In the genomic region with DNA sequence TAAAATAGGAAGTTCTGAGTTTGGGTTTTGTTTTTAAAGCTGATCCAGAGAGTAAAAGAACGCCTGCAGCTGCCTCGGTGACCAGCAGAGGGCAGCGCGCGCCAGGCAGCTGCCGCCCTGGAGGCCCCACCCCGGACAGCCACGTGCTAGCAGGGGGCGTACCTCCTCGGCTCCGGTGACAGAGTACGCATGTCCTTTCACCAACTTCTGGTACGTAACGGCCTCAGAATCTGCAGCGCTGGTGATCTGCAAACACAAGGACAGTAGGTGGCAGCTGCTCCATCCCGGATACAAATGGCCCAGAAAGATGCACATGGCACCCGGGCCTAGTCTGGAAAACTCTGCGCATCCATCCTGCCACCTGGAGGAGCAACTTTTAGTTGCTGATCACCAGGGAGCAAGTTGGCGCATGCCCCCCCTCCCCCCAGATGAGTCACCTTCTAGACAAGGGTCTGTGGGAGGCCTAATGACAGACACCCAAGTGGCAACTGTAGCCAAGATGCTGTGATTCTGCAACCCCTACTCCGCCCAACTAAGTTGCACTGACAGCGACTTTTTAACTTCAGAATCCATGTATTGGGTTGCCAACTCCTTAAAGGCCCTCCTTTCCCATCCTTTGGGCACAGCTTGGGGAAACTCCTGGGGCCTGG, we compare ENCODE assay signal across 8 mouse cellular contexts. TPM values are rescaled to one million over a fixed set of nuclear protein-coding genes. Genes with fewer than 3 reads are reported as not detected.
DNase-seq lines count a peak whose midpoint lies in the region; ATAC-seq and TF ChIP-seq lines count a peak whose summit lies in the region.

No protein-coding gene starts in this region.

- peaks cover 17% of the 10 kb centered on the region for H3K4me1 ChIP-seq in bone marrow macrophage, adult 2 months (ENCODE audit: control insufficient read depth, insufficient read depth, low read length)
- peaks cover 16% of the 10 kb centered on the region for H3K4me1 ChIP-seq in embryonic facial prominence, embryonic 15.5 days
- peaks cover 14% of the 10 kb centered on the region for H3K4me1 ChIP-seq in limb, embryonic 13.5 days
- H3K4me1 ChIP-seq in midbrain, embryonic 16.5 days (ENCODE audit: control insufficient read depth, insufficient read depth, low read length) = peaks cover 5% of the 10 kb centered on the region; the same call in 1 of the 2 replicates
- no peaks in the 10 kb centered on the region; the same call in 1 of the 2 replicates for H3K4me1 ChIP-seq in spleen, adult 2 months (ENCODE audit: control insufficient read depth, insufficient read depth, insufficient read length)

- 8% methylated on average over 21 of the region's 21 CpGs for WGBS in embryonic facial prominence, embryonic 15.5 days
- 11% methylated on average over 21 of the region's 21 CpGs for WGBS in limb, embryonic 13.5 days
- WGBS in midbrain, embryonic 16.5 days = 10% methylated on average over 21 of the region's 21 CpGs
- 14% methylated on average over 21 of the region's 21 CpGs for WGBS in spleen, adult 2 months

- no peaks in the 10 kb centered on the region for H3K9me3 ChIP-seq in embryonic facial prominence, embryonic 15.5 days (replicated peaks)
- H3K9me3 ChIP-seq in limb, embryonic 13.5 days = no peaks in the 10 kb centered on the region
- no peaks in the 10 kb centered on the region for H3K9me3 ChIP-seq in midbrain, embryonic 16.5 days (replicated peaks; ENCODE audit: control insufficient read depth, low read length, poor library complexity, severe bottlenecking)

- no peak for TF ChIP-seq POLR2A in bone marrow macrophage, adult 2 months (IDR thresholded peaks at IDR 0.05; ENCODE audit: borderline replicate concordance, low read depth, low read length)
- TF ChIP-seq POLR2A in spleen, adult 2 months (IDR thresholded peaks at IDR 0.05; ENCODE audit: low read depth, low read length) = no peak

- no peak overlapping the region for H3K4me3 ChIP-seq in bone marrow macrophage, adult 2 months (ENCODE audit: insufficient read depth, low read length)
- peak overlapping the region; percentile 21 for H3K4me3 ChIP-seq in embryonic facial prominence, embryonic 15.5 days (replicated peaks)
- peak overlapping the region; percentile 29 for H3K4me3 ChIP-seq in limb, embryonic 13.5 days
- peak overlapping the region; percentile 20; the same call in 1 of the 2 replicates for H3K4me3 ChIP-seq in midbrain, embryonic 16.5 days (ENCODE audit: low read depth, low read length)
- peak overlapping the region; percentile 25; the same call in 1 of the 2 replicates for H3K4me3 ChIP-seq in spleen, adult 2 months (ENCODE audit: extremely low read depth, insufficient read depth, insufficient read length)

- TF ChIP-seq CTCF in bone marrow macrophage, adult 2 months (IDR thresholded peaks at IDR 0.05; ENCODE audit: low read depth, low read length) = peak; percentile 34
- TF ChIP-seq CTCF in spleen, adult 2 months (IDR thresholded peaks at IDR 0.05; ENCODE audit: extremely low read depth, insufficient read depth, insufficient read length, insufficient replicate concordance) = peak; percentile 94

- peak; percentile 94 for ATAC-seq in embryonic facial prominence, embryonic 15.5 days (ENCODE audit: insufficient number of reproducible peaks, low FRiP score, low TSS enrichment, low read depth)
- peak; percentile 92 for ATAC-seq in limb, embryonic 13.5 days (ENCODE audit: low FRiP score, low read depth)
- ATAC-seq in midbrain, embryonic 16.5 days = peak; percentile 95

- peak overlapping the region; percentile 43 for H3K4me2 ChIP-seq in embryonic facial prominence, embryonic 15.5 days (replicated peaks)
- H3K4me2 ChIP-seq in limb, embryonic 13.5 days (replicated peaks) = peak overlapping the region; percentile 59
- H3K4me2 ChIP-seq in midbrain, embryonic 16.5 days (ENCODE audit: low read length) = peak overlapping the region; percentile 54

- H3K27ac ChIP-seq in bone marrow macrophage, adult 2 months (ENCODE audit: insufficient read depth, low read depth, low read length) = peak overlapping the region; percentile 2; the same call in 1 of the 2 replicates
- peak overlapping the region; percentile 70 for H3K27ac ChIP-seq in embryonic facial prominence, embryonic 15.5 days (replicated peaks)
- H3K27ac ChIP-seq in limb, embryonic 13.5 days = peak overlapping the region; percentile 48; the same call in 1 of the 2 replicates
- peak overlapping the region; percentile 60 for H3K27ac ChIP-seq in midbrain, embryonic 16.5 days (ENCODE audit: low read length)
- peak overlapping the region; percentile 22; the same call in 1 of the 2 replicates for H3K27ac ChIP-seq in spleen, adult 2 months (ENCODE audit: insufficient read depth, low read length)

- peak; percentile 97 to 98 for DNase-seq in B cell, adult 2 months
- DNase-seq in heart, adult 8-10 months (ENCODE audit: low spot score) = peak; percentile 95
- peak; percentile 94 to 95 for DNase-seq in kidney, adult 8-10 months
- DNase-seq in spleen, adult 2 months (ENCODE audit: low read depth in 1 of 2, low spot score in 2 of 2) = peak; percentile 87 to 93

- peaks cover 69% of the 10 kb centered on the region for H3K36me3 ChIP-seq in embryonic facial prominence, embryonic 15.5 days
- H3K36me3 ChIP-seq in limb, embryonic 13.5 days = peaks cover 72% of the 10 kb centered on the region
- peaks cover 22% of the 10 kb centered on the region for H3K36me3 ChIP-seq in midbrain, embryonic 16.5 days (ENCODE audit: control insufficient read depth, insufficient read depth, low read length)
- H3K36me3 ChIP-seq in spleen, adult 2 months (ENCODE audit: control insufficient read depth, insufficient read depth, low read length) = peaks cover 7% of the 10 kb centered on the region

- no peaks in the 10 kb centered on the region for H3K27me3 ChIP-seq in embryonic facial prominence, embryonic 15.5 days
- H3K27me3 ChIP-seq in limb, embryonic 13.5 days = no peaks in the 10 kb centered on the region
- no peaks in the 10 kb centered on the region for H3K27me3 ChIP-seq in midbrain, embryonic 16.5 days (ENCODE audit: control insufficient read depth, insufficient read depth, low read depth, low read length)
- H3K27me3 ChIP-seq in spleen, adult 2 months (ENCODE audit: control insufficient read depth, insufficient read depth, low read length) = no peaks in the 10 kb centered on the region

- H3K9ac ChIP-seq in embryonic facial prominence, embryonic 15.5 days = no peak overlapping the region
- no peak overlapping the region; the same call in 1 of the 2 replicates for H3K9ac ChIP-seq in limb, embryonic 13.5 days
- H3K9ac ChIP-seq in midbrain, embryonic 16.5 days (ENCODE audit: low read depth, low read length) = peak overlapping the region; percentile 44; the same call in 1 of the 2 replicates

RNA-seq across cellular contexts. Expression of a gene that starts 27.5 kb away (rescaled TPM):
- 132 and 135 TPM in 2 replicates for polyA plus RNA-seq in bone marrow macrophage, adult 2 months (2012; ENCODE audit: insufficient read depth, insufficient read length, missing spikeins)
- 132 and 134 TPM in 2 replicates for polyA plus RNA-seq in embryonic facial prominence, embryonic 15.5 days (2015; fragmentation: Nextera tagmentation; extraction: Ambion mirVana)
- total RNA-seq in heart, adult 8-10 months (2022) = 10 to 100 TPM; 53.7 to 72.8 (median 63.5) TPM
- polyA plus RNA-seq in limb, embryonic 13.5 days (2015; fragmentation: Nextera tagmentation; extraction: Ambion mirVana) = 138 and 148 TPM in 2 replicates
- 84.5 and 89.8 TPM in 2 replicates for polyA plus RNA-seq in midbrain, embryonic 16.5 days (2015; fragmentation: Nextera tagmentation; extraction: Ambion mirVana)
- polyA plus RNA-seq in spleen, adult 2 months (2012; rRNA removed) = 11.7 and 14.0 TPM in 2 replicates

Comparison
In these comparisons a context has a peak if more than half of its experiments do, and no peak if none do; other contexts are left out.
1. H3K27ac ChIP-seq: peak in every context shown above with its lines; median percentile 70 in embryonic facial prominence, embryonic 15.5 days; 60 in midbrain, embryonic 16.5 days; 48 in limb, embryonic 13.5 days; 22 in spleen, adult 2 months; 2 in bone marrow macrophage, adult 2 months.